Mouse (Mus musculus) kidney, adult 2 months (tissue): ENCODE measurements around the gene Vmn1r2. TPM values are rescaled to one million over a fixed set of nuclear protein-coding genes. Genes with fewer than 3 reads are reported as not detected.
"Not testable (repeated sequence)": the region's sequence is repeated elsewhere in the genome, so short reads cannot be mapped to it uniquely, and the experiment has no call there.

Experiments used
- DNase-seq: peaks from one replicate; pipeline ENCODE4 v3.0.0; 2021
- H3K27ac ChIP-seq: fragments of 200-500 bp; 2 replicates; pipeline ENCODE4 v1.5.1; 2012; ENCODE audit warnings: low read depth, low read length, control low read depth, inconsistent platforms; ENCODE audit not compliant: insufficient read depth
- H3K27me3 ChIP-seq: fragments of 200-500 bp; replicated peaks from 2 replicates; pipeline ENCODE4 v1.6.1; 2012; ENCODE audit warnings: mild to moderate bottlenecking, moderate library complexity, low read length, inconsistent platforms; ENCODE audit not compliant: control insufficient read depth, insufficient read depth
- H3K36me3 ChIP-seq: fragments of 200-500 bp; 2 replicates; pipeline ENCODE4 v1.6.1; 2012; ENCODE audit warnings: mild to moderate bottlenecking, moderate library complexity, low read length, inconsistent platforms; ENCODE audit not compliant: control insufficient read depth, insufficient read depth
- H3K4me1 ChIP-seq: fragments of 200-500 bp; 2 replicates; pipeline ENCODE4 v1.6.1; 2011; ENCODE audit warnings: low read length; ENCODE audit not compliant: control insufficient read depth, insufficient read depth
- H3K4me3 ChIP-seq: fragments of 200-500 bp; 2 replicates; pipeline ENCODE4 v1.5.1; 2011; ENCODE audit warnings: mild to moderate bottlenecking, low read depth, low read length, control low read depth; ENCODE audit not compliant: insufficient read depth
- CTCF ChIP-seq: fragments of 200-500 bp; conservative IDR thresholded peaks from 2 replicates; pipeline ENCODE4 v1.5.1; 2011; ENCODE audit warnings: low read depth, mild to moderate bottlenecking, control low read depth, low read length, moderate library complexity, mixed read lengths; ENCODE audit not compliant: insufficient read depth, insufficient read length
- POLR2A ChIP-seq: fragments of 200-500 bp; IDR thresholded peaks from one replicate; pipeline ENCODE4 v1.6.1; 2011; ENCODE audit warnings: low read depth, low read length, control low read depth
- WGBS: fragments of 180-500 bp; shearing (Covaris S2); methylation state at CpG from one replicate; pipeline ENCODE4 v1.1.7; 2018; 5-methylcytosine and 5-hydroxymethylcytosine counted together
- polyA plus RNA-seq: library from polyadenylated mRNA; depleted of rRNA; stranded (reverse); fragments of >200 nt; gene quantifications from 2 replicates; pipeline ENCODE4 v1.2.3, GENCODE M21; 2012; rRNA removed

The Vmn1r2 gene
- polyA plus RNA-seq: not detected in 2 replicates

GRCm38 (mm10) chr4:3167020-3167419 lies at the start of gene Vmn1r2:
Gene Vmn1r2 (plus strand): TSS chr4:3167320.
- not testable (repeated sequence) for H3K4me1 ChIP-seq, H3K27me3 ChIP-seq, H3K27ac ChIP-seq, H3K36me3 ChIP-seq, DNase-seq, H3K4me3 ChIP-seq
- no CpG with 5 or more reads among the region's 1 CpGs for WGBS

DNA sequence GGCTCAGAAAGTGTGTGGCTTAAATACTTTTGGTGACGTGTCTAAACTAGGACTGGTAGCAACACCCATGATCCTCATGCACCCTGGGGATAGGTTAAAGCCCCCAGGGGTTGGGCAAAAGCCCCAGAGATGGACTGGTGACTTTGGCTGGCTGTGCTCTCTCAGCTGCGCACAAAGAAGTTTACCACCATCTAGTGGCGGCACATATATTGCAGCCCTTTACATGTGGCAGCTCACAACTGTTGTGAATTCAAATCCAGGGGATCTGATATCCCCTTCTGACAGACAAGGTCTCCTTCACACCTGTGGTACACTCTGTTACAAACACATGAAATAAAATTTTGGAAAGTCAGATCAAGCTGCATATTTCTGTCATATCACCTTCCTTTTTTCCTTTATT lies 19.2 kb upstream of the Vmn1r2 start:
- not testable (repeated sequence) for H3K36me3 ChIP-seq, DNase-seq, H3K27me3 ChIP-seq, H3K4me3 ChIP-seq, H3K27ac ChIP-seq, H3K4me1 ChIP-seq
- 5% methylated on average over 2 of the region's 3 CpGs for WGBS

DNA sequence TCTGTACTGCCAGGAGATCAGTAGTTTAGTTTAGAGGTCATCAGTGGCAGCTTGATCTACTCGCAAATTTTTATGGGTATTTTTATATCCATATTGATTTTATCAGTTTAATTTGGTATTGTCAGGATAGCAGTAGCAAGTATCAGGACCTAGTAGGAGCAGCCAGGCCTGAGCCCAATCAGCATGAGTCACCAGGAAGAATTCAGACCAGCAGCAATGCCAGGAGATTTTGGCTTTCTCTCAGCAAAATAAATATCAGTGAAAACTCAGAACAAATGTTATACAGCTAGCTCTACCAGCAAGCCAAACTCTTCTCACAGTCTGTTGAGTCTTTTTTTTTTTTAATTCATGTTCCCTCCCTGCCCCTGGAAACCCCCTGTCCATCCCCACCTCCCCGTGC lies 13.8 kb upstream of the Vmn1r2 start:
- 68% methylated on average over 2 of the region's 2 CpGs for WGBS
- H3K27me3 ChIP-seq: not testable (repeated sequence)

GRCm38 (mm10) chr4:3164429-3164828 lies 2.7 kb upstream of the Vmn1r2 start:
- not testable (repeated sequence) for H3K36me3 ChIP-seq, H3K4me3 ChIP-seq, H3K27me3 ChIP-seq, H3K27ac ChIP-seq, DNase-seq, H3K4me1 ChIP-seq

More for the DNA sequence above, 13.8 kb upstream of the Vmn1r2 start:
- not testable (repeated sequence) for H3K27ac ChIP-seq, H3K4me1 ChIP-seq, H3K4me3 ChIP-seq, H3K36me3 ChIP-seq, DNase-seq

DNA sequence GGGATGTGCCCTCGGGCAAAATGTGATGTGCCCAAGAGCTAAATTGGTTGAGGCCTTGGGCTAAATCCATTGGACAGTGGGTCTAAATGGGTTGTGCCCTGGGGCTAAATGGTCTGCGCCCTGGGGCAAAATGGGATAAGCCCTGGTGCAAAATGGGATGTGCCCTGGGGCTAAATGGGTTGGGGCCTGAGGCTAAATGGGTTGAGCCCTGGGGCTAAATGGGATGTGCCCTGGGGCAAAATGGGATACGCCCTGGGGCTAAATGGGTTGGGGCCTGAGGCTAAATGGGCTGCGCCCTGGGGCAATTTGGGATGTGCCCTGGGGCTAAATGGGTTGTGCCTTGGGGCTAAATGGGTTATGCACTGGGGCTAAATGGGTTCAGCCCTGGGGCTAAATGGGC lies 2.1 kb upstream of the Vmn1r2 start:
- 96% methylated on average over 4 of the region's 4 CpGs for WGBS
- Histone ChIP-seq H3K27me3 (no peaks in the 10 kb centered on the region), H3K27ac (no peak overlapping the region), H3K4me1 (no peaks in the 10 kb centered on the region), H3K36me3 (no peaks in the 10 kb centered on the region), H3K4me3 (no peak overlapping the region)
- TF ChIP-seq POLR2A (no peak), CTCF (no peak)
- no peak for DNase-seq

- not testable (repeated sequence) for H3K4me1 ChIP-seq, H3K27ac ChIP-seq, DNase-seq, H3K4me3 ChIP-seq, H3K36me3 ChIP-seq, H3K27me3 ChIP-seq
- 81% methylated on average over 4 of the region's 4 CpGs for WGBS
Measured at GRCm38 (mm10) chr4:3174586-3174985, 7.5 kb downstream of the Vmn1r2 start.

- H3K36me3 ChIP-seq, H3K4me1 ChIP-seq, H3K27ac ChIP-seq, DNase-seq, H3K27me3 ChIP-seq, H3K4me3 ChIP-seq: not testable (repeated sequence)
- 91% methylated on average over 8 of the region's 8 CpGs for WGBS
Measured at GRCm38 (mm10) chr4:3175756-3176155, 8.6 kb downstream of the Vmn1r2 start.

- DNase-seq: not testable (repeated sequence)
- 90% methylated on average over 6 of the region's 6 CpGs for WGBS
Measured at GRCm38 (mm10) chr4:3176195-3176594, 9.1 kb downstream of the Vmn1r2 start.

DNA sequence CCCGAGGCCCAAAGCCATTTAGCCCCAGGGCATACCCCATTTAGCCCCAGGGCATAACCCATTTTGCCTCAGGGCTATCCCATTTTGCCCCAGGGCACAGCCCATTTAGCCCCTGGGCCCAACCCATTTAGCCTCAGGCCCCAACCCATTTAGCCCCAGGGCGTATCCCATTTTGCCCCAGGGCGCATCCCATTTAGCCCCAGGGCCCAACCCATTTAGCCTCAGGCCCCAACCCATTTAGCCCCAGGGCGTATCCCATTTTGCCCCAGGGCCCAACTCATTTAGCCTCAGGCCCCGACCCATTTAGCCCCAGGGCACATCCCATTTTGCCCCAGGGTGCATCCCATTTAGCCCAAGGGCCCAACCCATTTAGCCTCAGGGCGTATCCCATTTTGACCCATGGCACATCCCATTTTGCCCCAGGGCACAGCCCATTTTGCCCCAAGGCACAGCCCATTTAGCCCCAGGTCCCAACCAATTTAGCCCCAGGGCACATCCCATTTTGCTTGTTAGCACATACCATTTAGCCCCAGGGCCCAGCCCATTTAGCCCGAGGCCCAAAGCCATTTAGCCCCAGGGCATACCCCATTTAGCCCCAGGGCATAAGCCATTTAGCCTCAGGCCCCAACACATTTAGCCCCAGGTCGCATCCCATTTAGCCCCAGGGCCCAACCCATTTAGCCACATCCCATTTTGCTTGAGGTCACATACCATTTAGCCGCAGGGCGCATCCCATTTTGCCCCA lies 9.8 kb downstream of the Vmn1r2 start:
- DNase-seq: not testable (repeated sequence)

More at GRCm38 (mm10) chr4:3176195-3176594, 9.1 kb downstream of the Vmn1r2 start:
- H3K27ac ChIP-seq, H3K36me3 ChIP-seq, H3K4me3 ChIP-seq, H3K4me1 ChIP-seq, H3K27me3 ChIP-seq: not testable (repeated sequence)

GRCm38 (mm10) chr4:3185258-3185657 lies 18.1 kb downstream of the Vmn1r2 start, which contains the start of gene Vmn1r3:
Gene Vmn1r3 (minus strand): TSS chr4:3185358.
- DNase-seq, H3K4me1 ChIP-seq, H3K4me3 ChIP-seq, H3K27me3 ChIP-seq, H3K27ac ChIP-seq, H3K36me3 ChIP-seq: not testable (repeated sequence)
- WGBS: 80% methylated on average over 1 of the region's 1 CpGs

More for the DNA sequence above, 9.8 kb downstream of the Vmn1r2 start:
- H3K36me3 ChIP-seq, H3K4me1 ChIP-seq, H3K4me3 ChIP-seq, H3K27me3 ChIP-seq, H3K27ac ChIP-seq: not testable (repeated sequence)
- 91% methylated on average over 10 of the region's 10 CpGs for whole genome bisulfite sequencing

- not testable (repeated sequence) for H3K27me3 ChIP-seq, DNase-seq, H3K36me3 ChIP-seq, H3K4me1 ChIP-seq, H3K4me3 ChIP-seq, H3K27ac ChIP-seq
- WGBS: 59% methylated on average over 1 of the region's 1 CpGs
Measured at GRCm38 (mm10) chr4:3209643-3210217, 42.6 kb downstream of the Vmn1r2 start.
